Mouse (Mus musculus): ENCODE results near the gene Rab6a. TPM values are rescaled to one million over a fixed set of nuclear protein-coding genes. Genes with fewer than 3 reads are reported as not detected.

The Rab6a gene
- total and polyA plus RNA-seq, 3 experiments: 43.2 to 92.8 (median 58.4) TPM

- Histone ChIP-seq H3K9ac (ENCODE audit: control insufficient read depth, low read depth, low read length, poor library complexity, severe bottlenecking) (no peak overlapping the region), H3K4me3 (ENCODE audit: control insufficient read depth in 1 of 2, insufficient read depth in 1 of 2, low read depth in 2 of 2, low read length in 2 of 2) (no peak overlapping the region), H3K27me3 (ENCODE audit: control insufficient read depth in 1 of 2, insufficient read depth in 2 of 2, low read length in 2 of 2) (no peaks in the 10 kb centered on the region; a peak in 2 of 4 replicates), H3K27ac (ENCODE audit: control insufficient read depth, low read depth, low read length) (no peak overlapping the region), H3K36me3 (ENCODE audit: control insufficient read depth in 1 of 2, insufficient read depth in 2 of 2, low read length in 2 of 2) (no peaks in the 10 kb centered on the region), H3K4me1 (ENCODE audit: control insufficient read depth in 1 of 2, insufficient read depth in 2 of 2, low read length in 2 of 2) (no peaks in the 10 kb centered on the region), H3K9me3 (replicated peaks; ENCODE audit: insufficient read depth, low read length) (no peaks in the 10 kb centered on the region), H3K79me2 (ENCODE audit: control insufficient read depth, insufficient read depth, low read length, poor library complexity) (no peaks in the 10 kb centered on the region)
- TF ChIP-seq CHD1 (IDR thresholded peaks at IDR 0.05; ENCODE audit: low read depth, low read length): no peak
- no peak for TF ChIP-seq CHD2 (IDR thresholded peaks at IDR 0.05; ENCODE audit: low read length)
- no peak for TF ChIP-seq KAT2A (conservative IDR thresholded peaks at IDR 0.05; ENCODE audit: low read depth, low read length)
- no peak for TF ChIP-seq MYB (IDR thresholded peaks at IDR 0.05; ENCODE audit: low read depth, low read length)
- no peak for TF ChIP-seq ELF1 (IDR thresholded peaks at IDR 0.05; ENCODE audit: low read depth, low read length)
- no peak for TF ChIP-seq TCF12 (IDR thresholded peaks at IDR 0.05; ENCODE audit: low read depth, low read length)
- TF ChIP-seq JUND (IDR thresholded peaks at IDR 0.05; ENCODE audit: low read depth, low read length): no peak
- no peak for TF ChIP-seq MAX (IDR thresholded peaks at IDR 0.05; ENCODE audit: low read length)
- TF ChIP-seq EP300 (IDR thresholded peaks at IDR 0.05; ENCODE audit: low read depth in 1 of 2, low read length in 2 of 2): no peak
- no peak for DNase-seq (ENCODE audit: low read depth, low spot score)
Observed at GRCm38 (mm10) chr7:100656739-100657138, 49.5 kb downstream of the Rab6a start.

GRCm38 (mm10) chr7:100658093-100658578 lies 50.9 kb downstream of the Rab6a start:
- H3K36me3 ChIP-seq (ENCODE audit: control insufficient read depth in 1 of 2, insufficient read depth in 2 of 2, low read length in 2 of 2): no peaks in the 10 kb centered on the region
- H3K27ac ChIP-seq (ENCODE audit: control insufficient read depth, low read depth, low read length): no peak overlapping the region
- H3K79me2 ChIP-seq (ENCODE audit: control insufficient read depth, insufficient read depth, low read length, poor library complexity): no peaks in the 10 kb centered on the region
- H3K27me3 ChIP-seq (ENCODE audit: control insufficient read depth in 1 of 2, insufficient read depth in 2 of 2, low read length in 2 of 2): no peaks in the 10 kb centered on the region; a peak in 2 of 4 replicates
- H3K4me3 ChIP-seq (ENCODE audit: control insufficient read depth in 1 of 2, insufficient read depth in 1 of 2, low read depth in 2 of 2, low read length in 2 of 2): no peak overlapping the region
- DNase-seq (ENCODE audit: low read depth, low spot score): no peak
- no peaks in the 10 kb centered on the region for H3K9me3 ChIP-seq (replicated peaks; ENCODE audit: insufficient read depth, low read length)
- no peak for TF ChIP-seq MXI1 (IDR thresholded peaks at IDR 0.05; ENCODE audit: low read depth, low read length)
- TF ChIP-seq ZMIZ1 (IDR thresholded peaks at IDR 0.05; ENCODE audit: low read depth, low read length): no peak
- no peak for TF ChIP-seq E2F4 (IDR thresholded peaks at IDR 0.05; ENCODE audit: borderline replicate concordance, low read depth, low read length)
- no peak for TF ChIP-seq JUND (IDR thresholded peaks at IDR 0.05; ENCODE audit: low read depth, low read length)
- no peak for TF ChIP-seq ELF1 (IDR thresholded peaks at IDR 0.05; ENCODE audit: low read depth, low read length)
- no peak for TF ChIP-seq CHD1 (IDR thresholded peaks at IDR 0.05; ENCODE audit: low read depth, low read length)
- no peak for TF ChIP-seq MYC (IDR thresholded peaks at IDR 0.05; ENCODE audit: low read depth, low read length)
- TF ChIP-seq POLR2A (IDR thresholded peaks at IDR 0.05; ENCODE audit: control insufficient read depth in 1 of 2, insufficient read depth in 1 of 2, low read depth in 1 of 2, low read length in 2 of 2, poor library complexity in 1 of 2): no peak
- TF ChIP-seq ZC3H11A (IDR thresholded peaks at IDR 0.05; ENCODE audit: low read depth, low read length): no peak
- TF ChIP-seq SIN3A (IDR thresholded peaks at IDR 0.05; ENCODE audit: low read length): no peak
- no peak for TF ChIP-seq SMC3 (IDR thresholded peaks at IDR 0.05; ENCODE audit: low read depth, low read length)
- no peak for TF ChIP-seq ZNF384 (IDR thresholded peaks at IDR 0.05; ENCODE audit: low read depth, low read length)
- TF ChIP-seq KAT2A (conservative IDR thresholded peaks at IDR 0.05; ENCODE audit: low read depth, low read length): no peak
- no peak for TF ChIP-seq HCFC1 (IDR thresholded peaks at IDR 0.05; ENCODE audit: low read depth, low read length)
- TF ChIP-seq CTCF (IDR thresholded peaks at IDR 0.05 in 2 of 3, conservative IDR thresholded peaks at IDR 0.05 in 1 of 3; ENCODE audit: control insufficient read depth in 1 of 3, insufficient read depth in 1 of 3, low read depth in 2 of 3, low read length in 3 of 3, poor library complexity in 1 of 3, severe bottlenecking in 1 of 3): no peak
- TF ChIP-seq TAL1 (IDR thresholded peaks at IDR 0.05; ENCODE audit: low read length): no peak
- TF ChIP-seq MAX (IDR thresholded peaks at IDR 0.05; ENCODE audit: low read length): no peak
- no peak overlapping the region for H3K9ac ChIP-seq (ENCODE audit: control insufficient read depth, low read depth, low read length, poor library complexity, severe bottlenecking)
- H3K4me1 ChIP-seq (ENCODE audit: control insufficient read depth in 1 of 2, insufficient read depth in 2 of 2, low read length in 2 of 2): no peaks in the 10 kb centered on the region

Measured in MEL (cell line).